Mouse (Mus musculus) embryonic fibroblast, embryonic 13.5 days (primary cell): ENCODE data around the gene Tmem88.

Source experiments
- CTCF ChIP-seq: IDR thresholded peaks from 2 replicates; pipeline ENCODE4 v1.5.1; 2011; ENCODE audit warnings: mild to moderate bottlenecking, control low read depth, low read length, moderate library complexity, borderline replicate concordance; ENCODE audit not compliant: insufficient read depth
- POLR2A ChIP-seq: IDR thresholded peaks from 2 replicates; pipeline ENCODE4 v1.6.1; 2011; ENCODE audit warnings: low read depth, mild to moderate bottlenecking, control low read depth, low read length, moderate library complexity

- TF ChIP-seq CTCF (no peak), POLR2A (peak; percentile 95)
Observed at GRCm38 (mm10) chr11:69417449-69418384, 19.7 kb upstream of the Tmem88 start.
